Mouse (Mus musculus) large intestine, adult 2 months (tissue): Measurements from ENCODE around the gene Ctnnb1. TPM values are rescaled to one million over a fixed set of nuclear protein-coding genes. Genes with fewer than 3 reads are reported as not detected.
"Not testable (repeated sequence)": the region's sequence is repeated elsewhere in the genome, so short reads cannot be mapped to it uniquely, and the experiment has no call there.

Experiments
- DNase-seq: peaks from one replicate; pipeline ENCODE4 v3.0.0-alpha.2; 2012; ENCODE audit warnings: low read depth, low spot score
- WGBS: fragments of 180-500 bp; shearing (Covaris S2); methylation state at CpG from one replicate; pipeline ENCODE4 v1.1.7; 2018; 5-methylcytosine and 5-hydroxymethylcytosine counted together
- polyA plus RNA-seq: library from polyadenylated mRNA; depleted of rRNA; stranded (reverse); fragments of >200 nt; gene quantifications from 2 replicates; pipeline ENCODE4 v1.2.3, GENCODE M21; 2012; rRNA removed

Gene Ctnnb1
- 195 and 227 TPM in 2 replicates for polyA plus RNA-seq

- 92% methylated on average over 11 of the region's 11 CpGs for WGBS
Measured at GRCm38 (mm10) chr9:120929081-120929480, at the start of gene Ctnnb1. Ctnnb1 (plus strand) TSS chr9:120929216.

GRCm38 (mm10) chr9:120880286-120880685 lies 48.7 kb upstream of the Ctnnb1 start:
- DNase-seq = no peak
- 75% methylated on average over 9 of the region's 9 CpGs for WGBS

More at GRCm38 (mm10) chr9:120929081-120929480, at the start of gene Ctnnb1:
- DNase-seq = no peak

- no peak for DNase-seq
- 89% methylated on average over 15 of the region's 15 CpGs for WGBS
Measured at GRCm38 (mm10) chr9:120881121-120881520, 47.9 kb upstream of the Ctnnb1 start.

GRCm38 (mm10) chr9:120881839-120882238 lies 47.2 kb upstream of the Ctnnb1 start:
- 44% methylated on average over 4 of the region's 4 CpGs for WGBS
- no peak for DNase-seq

GRCm38 (mm10) chr9:120884726-120885125 lies 44.3 kb upstream of the Ctnnb1 start:
- DNase-seq = no peak

GRCm38 (mm10) chr9:120887631-120888030 lies 41.4 kb upstream of the Ctnnb1 start:
- no peak for DNase-seq
- 86% methylated on average over 2 of the region's 2 CpGs for WGBS

More at GRCm38 (mm10) chr9:120884726-120885125, 44.3 kb upstream of the Ctnnb1 start:
- WGBS = 70% methylated on average over 10 of the region's 10 CpGs

GRCm38 (mm10) chr9:120893435-120893834 lies 35.6 kb upstream of the Ctnnb1 start:
- 31% methylated on average over 11 of the region's 11 CpGs for WGBS
- peak; percentile 74 for DNase-seq

GRCm38 (mm10) chr9:120893971-120894370 lies 35.0 kb upstream of the Ctnnb1 start:
- WGBS = 11% methylated on average over 10 of the region's 10 CpGs
- DNase-seq = no peak

- WGBS = 46% methylated on average over 9 of the region's 9 CpGs
Measured at GRCm38 (mm10) chr9:120894376-120894775, 34.6 kb upstream of the Ctnnb1 start.

GRCm38 (mm10) chr9:120896502-120896901 lies 32.5 kb upstream of the Ctnnb1 start:
- 46% methylated on average over 5 of the region's 5 CpGs for WGBS
- no peak for DNase-seq

More at GRCm38 (mm10) chr9:120894376-120894775, 34.6 kb upstream of the Ctnnb1 start:
- DNase-seq = no peak

GRCm38 (mm10) chr9:120897269-120897668 lies 31.7 kb upstream of the Ctnnb1 start:
- DNase-seq = no peak
- WGBS = 43% methylated on average over 4 of the region's 4 CpGs

GRCm38 (mm10) chr9:120899833-120900232 lies 29.2 kb upstream of the Ctnnb1 start:
- no peak for DNase-seq
- WGBS = 19% methylated on average over 4 of the region's 4 CpGs

- 24% methylated on average over 12 of the region's 12 CpGs for WGBS
- peak; percentile 81 for DNase-seq
Measured at GRCm38 (mm10) chr9:120900338-120901274, 28.4 kb upstream of the Ctnnb1 start.

- DNase-seq = no peak
- 90% methylated on average over 8 of the region's 8 CpGs for WGBS
Measured at GRCm38 (mm10) chr9:120902562-120902961, 26.5 kb upstream of the Ctnnb1 start.

- 86% methylated on average over 6 of the region's 6 CpGs for WGBS
Measured at GRCm38 (mm10) chr9:120908461-120908860, 20.6 kb upstream of the Ctnnb1 start.

GRCm38 (mm10) chr9:120913152-120913551 lies 15.9 kb upstream of the Ctnnb1 start:
- no peak for DNase-seq
- WGBS = 63% methylated on average over 13 of the region's 13 CpGs

More at GRCm38 (mm10) chr9:120908461-120908860, 20.6 kb upstream of the Ctnnb1 start:
- DNase-seq = no peak

GRCm38 (mm10) chr9:120914429-120914828 lies 14.6 kb upstream of the Ctnnb1 start:
- 81% methylated on average over 4 of the region's 4 CpGs for WGBS
- no peak for DNase-seq

- 83% methylated on average over 14 of the region's 14 CpGs for WGBS
- no peak for DNase-seq
Measured at GRCm38 (mm10) chr9:120914877-120915459, 14.0 kb upstream of the Ctnnb1 start.

- not testable (repeated sequence) for DNase-seq
- WGBS = 98% methylated on average over 2 of the region's 2 CpGs
Measured at GRCm38 (mm10) chr9:120917619-120918018, 11.4 kb upstream of the Ctnnb1 start.

- DNase-seq = no peak
- 80% methylated on average over 5 of the region's 5 CpGs for WGBS
Measured at GRCm38 (mm10) chr9:120918211-120918610, 10.8 kb upstream of the Ctnnb1 start.

- 24% methylated on average over 6 of the region's 6 CpGs for WGBS
- DNase-seq = no peak
Measured at GRCm38 (mm10) chr9:120918642-120919041, 10.4 kb upstream of the Ctnnb1 start.
